Mouse (Mus musculus): ENCODE measurements around the gene Syp.

GRCm38 (mm10) chrX:7595371-7595770 is 42.9 kb upstream of the Syp start:
- TF ChIP-seq CTCF (IDR thresholded peaks at IDR 0.05; ENCODE audit: insufficient read depth, low read depth, low read length) (no peak), POLR2A (IDR thresholded peaks at IDR 0.05; ENCODE audit: insufficient read depth, low read depth, low read length) (no peak)
